In genomic region chr6:136650664-136651063, GRCm38 (mm10) we compare ENCODE assay signal across 22 mouse cellular contexts. TPM values are rescaled to one million over a fixed set of nuclear protein-coding genes. Genes with fewer than 3 reads are reported as not detected.
"Had no signal": no experiment of that assay in that cellular context is flagged by ENCODE, and none has a peak within 500 bp of the region (broad histone marks: within the 10 kb centered on the region; RNA-seq: fewer than 3 reads in every experiment).

No protein-coding gene starts in this region.

- H3K4me2 ChIP-seq: lung, embryonic 15.5 days; midbrain, embryonic 12.5 days; midbrain, embryonic 15.5 days; neural tube, embryonic 13.5 days; neural tube, embryonic 15.5 days; stomach, embryonic 15.5 days had no signal

- H3K9ac ChIP-seq: liver, embryonic 14.5 days; lung, embryonic 15.5 days; midbrain, embryonic 12.5 days; midbrain, embryonic 15.5 days; neural tube, embryonic 13.5 days; neural tube, embryonic 15.5 days; stomach, embryonic 15.5 days had no signal

- ATAC-seq: lung, postnatal 0 days; midbrain, embryonic 15.5 days had no signal

- H3K4me3 ChIP-seq: lung, embryonic 15.5 days; megakaryocyte, embryonic 14.5 days; midbrain, embryonic 12.5 days; midbrain, embryonic 15.5 days; neural tube, embryonic 13.5 days; neural tube, embryonic 15.5 days; stomach, embryonic 15.5 days had no signal

- DNase-seq: lung, adult 2 months; lung, postnatal 14 days; lung, postnatal 36 days; retina, postnatal 1 day; right cerebral cortex, adult 18-20 months; right cerebral cortex, postnatal 25 days; right cerebral cortex, postnatal 4 days; thymus, adult 2 months; thymus, postnatal 14 days; thymus, postnatal 36 days had no signal

- H3K36me3 ChIP-seq: lung, embryonic 15.5 days; midbrain, embryonic 12.5 days; midbrain, embryonic 15.5 days; neural tube, embryonic 13.5 days; neural tube, embryonic 15.5 days; stomach, embryonic 15.5 days had no signal

- H3K27me3 ChIP-seq: lung, embryonic 15.5 days; midbrain, embryonic 12.5 days; midbrain, embryonic 15.5 days; neural tube, embryonic 13.5 days; neural tube, embryonic 15.5 days; stomach, embryonic 15.5 days had no signal

- H3K9me3 ChIP-seq: lung, embryonic 15.5 days; megakaryocyte, embryonic 14.5 days; midbrain, embryonic 12.5 days; midbrain, embryonic 15.5 days; neural tube, embryonic 13.5 days; neural tube, embryonic 15.5 days; stomach, embryonic 15.5 days had no signal

- H3K27ac ChIP-seq: liver, embryonic 14.5 days; lung, embryonic 15.5 days; macrophage; midbrain, embryonic 12.5 days; midbrain, embryonic 15.5 days; neural tube, embryonic 13.5 days; neural tube, embryonic 15.5 days; stomach, embryonic 15.5 days; stomach, postnatal 0 days had no signal

- H3K4me1 ChIP-seq: lung, embryonic 15.5 days; midbrain, embryonic 12.5 days; midbrain, embryonic 15.5 days; stomach, embryonic 15.5 days had no signal

RNA-seq across cellular contexts. Expression of gene Plbd1, which starts 11.1 kb away (rescaled TPM):
- total RNA-seq: midbrain, postnatal 0 days had no signal
